Mouse (Mus musculus) erythroblast, embryonic 14.5 days (primary cell): Measurements from ENCODE around the gene F930015N05Rik.

Source experiments
- GATA1 ChIP-seq: IDR thresholded peaks from 2 replicates; pipeline ENCODE4 v1.6.1; 2012; ENCODE audit warnings: low read length, inconsistent platforms, mixed read lengths
- TAL1 ChIP-seq: IDR thresholded peaks from 3 replicates; pipeline ENCODE4 v1.6.1; 2012; ENCODE audit warnings: low read length, inconsistent platforms, mixed read lengths

- TF ChIP-seq GATA1 (no peak), TAL1 (no peak)
Measured at GRCm38 (mm10) chr11:64437721-64438120, 1.3 kb upstream of the F930015N05Rik start.
